Mouse (Mus musculus) limb, embryonic 12.5 days (tissue): ENCODE data around the gene Krt13. TPM values are rescaled to one million over a fixed set of nuclear protein-coding genes. Genes with fewer than 3 reads are reported as not detected.

Experiments used
- polyA plus RNA-seq: library from polyadenylated mRNA; unstranded; fragments of >200 nt; fragmentation: Nextera tagmentation; extraction: Ambion mirVana; gene quantifications from 2 replicates; pipeline ENCODE4 v1.2.1, GENCODE M21; 2016

The Krt13 gene
- polyA plus RNA-seq, 1 experiment from 2014 or later = not detected

Other genes starting within 250 kb of the Krt13 start
- not detected in 2 replicates for gene Krtap9-1, start 248.2 kb downstream of the Krt13 start, polyA plus RNA-seq
- gene Gm11567, start 242.4 kb downstream of the Krt13 start, polyA plus RNA-seq = not detected in 2 replicates
- gene Krtap31-1, start 213.6 kb downstream of the Krt13 start, polyA plus RNA-seq = not detected in 2 replicates
- gene Gm11565, start 206.8 kb downstream of the Krt13 start, polyA plus RNA-seq = not detected in 2 replicates
- not detected in 2 replicates for gene Krtap31-2, start 185.3 kb downstream of the Krt13 start, polyA plus RNA-seq
- gene Krtap9-5, start 173.1 kb downstream of the Krt13 start, polyA plus RNA-seq = not detected in 2 replicates
- gene Krtap29-1, start 142.5 kb downstream of the Krt13 start, polyA plus RNA-seq = not detected in 2 replicates
- gene Krtap16-1, start 135.0 kb downstream of the Krt13 start, polyA plus RNA-seq = not detected in 2 replicates
- 1.4 and 1.9 TPM in 2 replicates for gene Krtap17-1, start 127.6 kb downstream of the Krt13 start, polyA plus RNA-seq
- gene Krt33a, start 105.4 kb downstream of the Krt13 start, polyA plus RNA-seq = not detected in 2 replicates
- gene Krt33b, start 91.7 kb downstream of the Krt13 start, polyA plus RNA-seq = 0.18 and 0.27 TPM in 2 replicates
- gene Krt34, start 80.0 kb downstream of the Krt13 start, polyA plus RNA-seq = not detected in 2 replicates
- not detected in 2 replicates for gene Krt31, start 71.0 kb downstream of the Krt13 start, polyA plus RNA-seq
- gene Krt32, start 33.3 kb downstream of the Krt13 start, polyA plus RNA-seq = not detected in 2 replicates
- 0.28 and 0.70 TPM in 2 replicates for gene Krt35, start 25.3 kb downstream of the Krt13 start, polyA plus RNA-seq
- 0.13 and 0.16 TPM in 2 replicates for gene Krt36, start 15.9 kb downstream of the Krt13 start, polyA plus RNA-seq
- gene Krt15, start 14.4 kb upstream of the Krt13 start, polyA plus RNA-seq = 42.4 and 61.2 TPM in 2 replicates
- 8.4 and 8.7 TPM in 2 replicates for gene Krt19, start 27.1 kb upstream of the Krt13 start, polyA plus RNA-seq
- gene Krt9, start 71.7 kb upstream of the Krt13 start, polyA plus RNA-seq = not detected in 2 replicates
- gene Krt14, start 86.0 kb upstream of the Krt13 start, polyA plus RNA-seq = 144 and 160 TPM in 2 replicates
- gene Krt16, start 127.3 kb upstream of the Krt13 start, polyA plus RNA-seq = not detected in 2 replicates
- 41.6 and 47.9 TPM in 2 replicates for gene Krt17, start 139.5 kb upstream of the Krt13 start, polyA plus RNA-seq
- not detected in 2 replicates for gene Krt42, start 148.3 kb upstream of the Krt13 start, polyA plus RNA-seq
- gene Eif1, start 198.3 kb upstream of the Krt13 start, polyA plus RNA-seq = 1,407 and 1,429 TPM in 2 replicates
- not detected in 2 replicates for gene Gast, start 212.8 kb upstream of the Krt13 start, polyA plus RNA-seq
- 1.5 and 2.1 TPM in 2 replicates for gene Hap1, start 234.6 kb upstream of the Krt13 start, polyA plus RNA-seq